Mouse (Mus musculus) liver, embryonic 11.5 days (tissue): Measurements from ENCODE around the gene Wdhd1. TPM values are rescaled to one million over a fixed set of nuclear protein-coding genes. Genes with fewer than 3 reads are reported as not detected.

Source experiments
- ATAC-seq: fragments of 200-750 bp; cut with Nextera tagmentation; replicated peaks from 2 replicates; pipeline ENCODE4 v1.8.0; 2017; ENCODE audit warnings: moderate number of reproducible peaks, mild to moderate bottlenecking, moderate TSS enrichment, moderate library complexity; ENCODE audit not compliant: low FRiP score
- DNase-seq: peaks from one replicate; pipeline ENCODE4 v3.0.0-alpha.2; 2017; ENCODE audit warnings: low spot score
- H3K27ac ChIP-seq: fragments of 300-500 bp; sonication (generic); 2 replicates; pipeline ENCODE4 v1.5.1; 2014; ENCODE audit warnings: mild to moderate bottlenecking, low read depth, low read length, control low read depth
- H3K27me3 ChIP-seq: fragments of 300-500 bp; sonication (generic); replicated peaks from 2 replicates; pipeline ENCODE4 v1.6.1; 2014; ENCODE audit warnings: low read length, mixed read lengths; ENCODE audit not compliant: control insufficient read depth, insufficient read depth
- H3K36me3 ChIP-seq: fragments of 300-500 bp; sonication (generic); 2 replicates; pipeline ENCODE4 v1.6.1; 2014; ENCODE audit warnings: mild to moderate bottlenecking, low read length, moderate library complexity, mixed read lengths; ENCODE audit not compliant: control insufficient read depth, insufficient read depth
- H3K4me1 ChIP-seq: fragments of 300-500 bp; sonication (generic); replicated peaks from 2 replicates; pipeline ENCODE4 v1.6.1; 2014; ENCODE audit warnings: low read length, mixed read lengths; ENCODE audit not compliant: control insufficient read depth, insufficient read depth
- H3K4me2 ChIP-seq: fragments of 300-500 bp; sonication (generic); 2 replicates; pipeline ENCODE4 v1.6.1; 2014; ENCODE audit warnings: mild to moderate bottlenecking, control low read depth, moderate library complexity
- H3K4me3 ChIP-seq: fragments of 300-500 bp; sonication (generic); 2 replicates; pipeline ENCODE4 v1.5.1; 2014; ENCODE audit warnings: low read depth, low read length, control low read depth
- H3K9ac ChIP-seq: fragments of 300-500 bp; sonication (generic); 2 replicates; pipeline ENCODE4 v1.6.1; 2014; ENCODE audit warnings: low read depth, low read length, control low read depth
- H3K9me3 ChIP-seq: fragments of 300-500 bp; sonication (generic); 2 replicates; pipeline ENCODE4 v1.6.1; 2016; ENCODE audit warnings: low read length, inconsistent platforms, mixed read lengths; ENCODE audit not compliant: control insufficient read depth
- WGBS: fragments of 180-500 bp; shearing (Covaris S2); extraction: QIAGEN DNeasy Blood & Tissue Kit; methylation state at CpG from one replicate; pipeline ENCODE4 v1.1.7; 2014; 5-methylcytosine and 5-hydroxymethylcytosine counted together
- polyA plus RNA-seq: library from polyadenylated mRNA; unstranded; fragments of >200 nt; fragmentation: Nextera tagmentation; extraction: Ambion mirVana; gene quantifications from 2 replicates; pipeline ENCODE4 v1.2.1, GENCODE M21; 2014

Wdhd1 gene
- polyA plus RNA-seq, 1 experiment from 2014 or later = 65.7 TPM

- Histone ChIP-seq H3K9ac (no peak overlapping the region), H3K4me1 (peaks cover 11% of the 10 kb centered on the region), H3K4me3 (no peak overlapping the region), H3K9me3 (peaks cover 3% of the 10 kb centered on the region; the same call in 1 of the 2 replicates), H3K27me3 (no peaks in the 10 kb centered on the region), H3K27ac (no peak overlapping the region), H3K4me2 (no peak overlapping the region), H3K36me3 (peaks cover 3% of the 10 kb centered on the region; the same call in 1 of the 2 replicates)
- DNase-seq (no peak), ATAC-seq (no peak)
- 88% methylated on average over 7 of the region's 7 CpGs for WGBS
Observed at GRCm38 (mm10) chr14:47236491-47236890, 40.2 kb downstream of the Wdhd1 start.

GRCm38 (mm10) chr14:47234526-47235250 lies 42.0 kb downstream of the Wdhd1 start:
- ATAC-seq (no peak), DNase-seq (no peak)
- Histone ChIP-seq H3K4me3 (no peak overlapping the region), H3K4me2 (no peak overlapping the region), H3K9me3 (peaks cover 3% of the 10 kb centered on the region; the same call in 1 of the 2 replicates), H3K4me1 (peaks cover 3% of the 10 kb centered on the region; the same call in 1 of the 2 replicates), H3K27me3 (no peaks in the 10 kb centered on the region), H3K36me3 (no peaks in the 10 kb centered on the region; the same call in 1 of the 2 replicates), H3K9ac (no peak overlapping the region), H3K27ac (no peak overlapping the region)
- 76% methylated on average over 5 of the region's 5 CpGs for WGBS

- peaks cover 3% of the 10 kb centered on the region; the same call in 1 of the 2 replicates for H3K9me3 ChIP-seq
- DNase-seq (no peak), ATAC-seq (0 out of 2 replicates have a peak, but pooled peaks have one; percentile 51)
- WGBS = 75% methylated on average over 3 of the region's 3 CpGs
- no peaks in the 10 kb centered on the region; the same call in 1 of the 2 replicates for H3K36me3 ChIP-seq
- peaks cover 3% of the 10 kb centered on the region; the same call in 1 of the 2 replicates for H3K4me1 ChIP-seq
- H3K4me3 ChIP-seq = no peak overlapping the region
- no peak overlapping the region for H3K4me2 ChIP-seq
- no peaks in the 10 kb centered on the region for H3K27me3 ChIP-seq
- H3K9ac ChIP-seq = no peak overlapping the region
- no peak overlapping the region for H3K27ac ChIP-seq
Observed at GRCm38 (mm10) chr14:47234032-47234431, 42.6 kb downstream of the Wdhd1 start.

- H3K4me3 ChIP-seq = no peak overlapping the region
- H3K4me2 ChIP-seq = no peak overlapping the region
- 43% methylated on average over 2 of the region's 2 CpGs for WGBS
- no peaks in the 10 kb centered on the region for H3K27me3 ChIP-seq
- H3K9me3 ChIP-seq = peaks cover 3% of the 10 kb centered on the region; the same call in 1 of the 2 replicates
- no peak for DNase-seq
- H3K27ac ChIP-seq = no peak overlapping the region
- no peaks in the 10 kb centered on the region; the same call in 1 of the 2 replicates for H3K36me3 ChIP-seq
- peak; percentile 78 for ATAC-seq
- H3K9ac ChIP-seq = no peak overlapping the region
- H3K4me1 ChIP-seq = peaks cover 3% of the 10 kb centered on the region; the same call in 1 of the 2 replicates
Observed at GRCm38 (mm10) chr14:47233602-47234001, 43.1 kb downstream of the Wdhd1 start.

- Histone ChIP-seq H3K4me3 (no peak overlapping the region), H3K27ac (no peak overlapping the region), H3K9ac (no peak overlapping the region), H3K9me3 (no peaks in the 10 kb centered on the region), H3K27me3 (no peaks in the 10 kb centered on the region), H3K4me1 (peaks cover 3% of the 10 kb centered on the region; the same call in 1 of the 2 replicates), H3K36me3 (no peaks in the 10 kb centered on the region), H3K4me2 (no peak overlapping the region)
- DNase-seq = no peak
- 66% methylated on average over 11 of the region's 11 CpGs for WGBS
- no peak for ATAC-seq
Observed at GRCm38 (mm10) chr14:47229796-47230376, 46.8 kb downstream of the Wdhd1 start.

- Histone ChIP-seq H3K4me2 (no peak overlapping the region), H3K9ac (no peak overlapping the region), H3K27me3 (no peaks in the 10 kb centered on the region), H3K36me3 (no peaks in the 10 kb centered on the region), H3K4me1 (no peaks in the 10 kb centered on the region), H3K9me3 (no peaks in the 10 kb centered on the region), H3K27ac (no peak overlapping the region), H3K4me3 (no peak overlapping the region)
- ATAC-seq (no peak), DNase-seq (no peak)
- 85% methylated on average over 8 of the region's 8 CpGs for WGBS
Observed at GRCm38 (mm10) chr14:47225931-47226330, 50.7 kb downstream of the Wdhd1 start.

GRCm38 (mm10) chr14:47224476-47225325 lies 52.0 kb downstream of the Wdhd1 start:
- Histone ChIP-seq H3K4me3 (no peak overlapping the region), H3K27me3 (no peaks in the 10 kb centered on the region), H3K4me2 (no peak overlapping the region), H3K9me3 (no peaks in the 10 kb centered on the region), H3K9ac (no peak overlapping the region), H3K27ac (no peak overlapping the region), H3K4me1 (no peaks in the 10 kb centered on the region), H3K36me3 (no peaks in the 10 kb centered on the region)
- no peak for DNase-seq
- ATAC-seq = no peak
- WGBS = 82% methylated on average over 10 of the region's 10 CpGs

- 73% methylated on average over 11 of the region's 11 CpGs for WGBS
Observed at GRCm38 (mm10) chr14:47222631-47223450, 53.8 kb downstream of the Wdhd1 start.

More at GRCm38 (mm10) chr14:47222631-47223450, 53.8 kb downstream of the Wdhd1 start:
- Histone ChIP-seq H3K4me1 (no peaks in the 10 kb centered on the region), H3K9me3 (no peaks in the 10 kb centered on the region), H3K4me3 (no peak overlapping the region), H3K4me2 (no peak overlapping the region), H3K27ac (no peak overlapping the region), H3K27me3 (no peaks in the 10 kb centered on the region), H3K36me3 (no peaks in the 10 kb centered on the region), H3K9ac (no peak overlapping the region)
- DNase-seq (no peak), ATAC-seq (no peak)
